Mouse (Mus musculus) liver, postnatal 0 days (tissue): ENCODE data around the gene Nt5c1a.

Experiments used
- CTCF ChIP-seq: sonication (generic); IDR thresholded peaks from 2 replicates; pipeline ENCODE4 v1.5.1; 2016; ENCODE audit warnings: antibody characterized with exemption, low read depth
- EP300 ChIP-seq: IDR thresholded peaks from 2 replicates; pipeline ENCODE4 v1.6.1; 2016; ENCODE audit warnings: antibody characterized with exemption, low read depth, mild to moderate bottlenecking

GRCm38 (mm10) chr4:123219720-123220357, 18.5 kb downstream of the Nt5c1a start:
- TF ChIP-seq CTCF, result peak; percentile 98
- no peak for TF ChIP-seq EP300
